Mouse (Mus musculus): ENCODE measurements around the gene Adam12.

DNA sequence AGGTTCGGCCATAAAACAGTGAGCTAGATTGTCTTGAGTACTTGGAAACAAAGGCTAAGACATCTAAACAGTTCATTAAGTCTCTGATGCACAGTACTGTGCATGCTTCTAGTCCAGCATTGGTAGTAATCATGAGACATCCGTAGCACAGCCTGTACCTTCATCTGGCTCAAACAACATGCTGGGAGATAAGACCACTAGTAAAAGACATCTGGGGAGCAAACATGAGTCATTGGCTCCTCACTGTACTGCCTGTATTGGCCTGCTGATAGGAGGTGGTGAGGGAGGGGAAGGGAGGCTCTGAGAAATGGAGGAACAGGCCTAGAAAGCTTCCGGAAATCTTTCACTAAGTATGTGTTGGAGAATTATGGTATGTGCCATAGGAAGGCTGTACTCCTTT lies 124.1 kb downstream of the Adam12 start:
- TF ChIP-seq CTCF (IDR thresholded peaks at IDR 0.05; ENCODE audit: low read depth) (no peak), EP300 (optimal IDR thresholded peaks at IDR 0.05) (no peak)

Data from stomach, postnatal 0 days (tissue).